Mouse (Mus musculus): ENCODE results near the gene Htt. TPM values are rescaled to one million over a fixed set of nuclear protein-coding genes. Genes with fewer than 3 reads are reported as not detected.

Gene Htt
- 8.1 TPM for polyA plus RNA-seq (2014; fragmentation: Illumina TruSeq; extraction: RNeasy Lipid Tissue Mini Kit (QIAGEN cat#74804); ENCODE audit: low read depth, low replicate concordance)

GRCm38 (mm10) chr5:34761509-34761908 is at the start of gene Htt:
Gene Htt, plus strand, starts transcription at chr5:34761740.

GRCm38 (mm10) chr5:34907910-34908725 is 146.6 kb downstream of the Htt start, which contains the start of gene Msantd1:
Gene Msantd1, plus strand, starts transcription at chr5:34908012.

GRCm38 (mm10) chr5:34948861-34949760 is 187.6 kb downstream of the Htt start, which contains the start of gene Rgs12:
Gene Rgs12, plus strand, starts transcription at chr5:34949445.

Other genes with a start within 250 kb of the Htt start
- 13.7 TPM for gene Tnip2, start 247.7 kb upstream of the Htt start, polyA plus RNA-seq (2014; fragmentation: Illumina TruSeq; extraction: RNeasy Lipid Tissue Mini Kit (QIAGEN cat#74804); ENCODE audit: low read depth, low replicate concordance)
- 2.4 TPM for gene Sh3bp2, start 235.9 kb upstream of the Htt start, polyA plus RNA-seq (2014; fragmentation: Illumina TruSeq; extraction: RNeasy Lipid Tissue Mini Kit (QIAGEN cat#74804); ENCODE audit: low read depth, low replicate concordance)
- gene Add1, start 188.1 kb upstream of the Htt start, polyA plus RNA-seq (2014; fragmentation: Illumina TruSeq; extraction: RNeasy Lipid Tissue Mini Kit (QIAGEN cat#74804); ENCODE audit: low read depth, low replicate concordance): 117 TPM
- gene Mfsd10, start 124.5 kb upstream of the Htt start, polyA plus RNA-seq (2014; fragmentation: Illumina TruSeq; extraction: RNeasy Lipid Tissue Mini Kit (QIAGEN cat#74804); ENCODE audit: low read depth, low replicate concordance): 18.5 TPM
- gene Nop14, start 101.6 kb upstream of the Htt start, polyA plus RNA-seq (2014; fragmentation: Illumina TruSeq; extraction: RNeasy Lipid Tissue Mini Kit (QIAGEN cat#74804); ENCODE audit: low read depth, low replicate concordance): 17.2 TPM
- gene Grk4, start 101.4 kb upstream of the Htt start, polyA plus RNA-seq (2014; fragmentation: Illumina TruSeq; extraction: RNeasy Lipid Tissue Mini Kit (QIAGEN cat#74804); ENCODE audit: low read depth, low replicate concordance): 5.7 TPM
- gene Msantd1, start 146.3 kb downstream of the Htt start, polyA plus RNA-seq (2014; fragmentation: Illumina TruSeq; extraction: RNeasy Lipid Tissue Mini Kit (QIAGEN cat#74804); ENCODE audit: low read depth, low replicate concordance): 2.1 TPM
- gene Rgs12, start 187.7 kb downstream of the Htt start, polyA plus RNA-seq (2014; fragmentation: Illumina TruSeq; extraction: RNeasy Lipid Tissue Mini Kit (QIAGEN cat#74804); ENCODE audit: low read depth, low replicate concordance): 21.4 TPM

All from heart, adult 10 weeks (tissue).